Mouse (Mus musculus) common myeloid progenitor, adult 5-6 weeks (primary cell): ENCODE results near the gene Thap12. TPM values are rescaled to one million over a fixed set of nuclear protein-coding genes. Genes with fewer than 3 reads are reported as not detected.

Experiments
- ATAC-seq: replicated peaks from 2 replicates; pipeline ENCODE4 v1.8.0; 2016; ENCODE audit warnings: low read depth, mild to moderate bottlenecking, moderate TSS enrichment, inconsistent platforms; ENCODE audit not compliant: poor library complexity, severe bottlenecking
- total RNA-seq: library from RNA; stranded (forward); fragments of 200-1000, 187-1606 nt; gene quantifications from 2 replicates; pipeline ENCODE4 v1.2.3, GENCODE M21; 2017

Thap12 gene
- total RNA-seq, 1 experiment from 2014 or later: 101 TPM

DNA sequence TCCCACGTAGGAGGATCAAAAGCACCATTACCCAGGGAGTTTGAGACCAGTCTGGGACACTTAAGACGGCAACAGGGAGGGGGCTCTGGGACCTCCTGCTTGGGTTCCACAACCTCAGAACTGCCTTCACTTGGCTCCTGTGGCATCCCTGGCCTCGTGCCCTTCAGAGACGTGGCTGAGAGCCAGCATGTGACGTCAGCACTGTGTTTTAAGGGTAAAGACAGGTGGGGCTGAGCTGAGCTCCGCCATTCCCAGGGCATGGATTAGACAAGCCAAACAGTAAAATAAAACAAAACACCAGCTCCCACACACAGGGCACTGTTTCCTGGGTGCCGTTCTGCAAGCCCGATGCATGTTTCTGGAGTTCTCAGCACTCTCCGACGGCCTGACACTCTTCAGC, 47.5 kb downstream of the Thap12 start:
- ATAC-seq: no peak

DNA sequence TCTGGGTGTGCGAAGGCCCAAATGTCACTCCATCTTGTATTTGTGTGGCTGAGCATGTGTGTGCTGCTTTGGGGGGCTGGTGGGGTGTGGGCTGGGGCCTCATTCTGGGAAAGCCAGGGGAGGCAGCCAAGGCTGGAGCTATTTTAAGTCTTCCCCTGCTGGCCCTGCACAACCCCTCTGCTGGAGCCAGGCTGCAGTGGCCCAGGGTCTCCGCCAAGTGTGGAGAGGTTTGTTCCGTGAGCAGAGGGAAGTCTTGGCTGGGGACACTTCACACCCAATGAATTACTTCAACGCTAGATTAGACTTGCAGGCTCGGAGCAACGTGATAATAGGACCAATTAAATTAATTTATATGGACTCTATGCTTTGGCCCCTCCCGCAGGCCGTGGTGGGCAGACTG, 49.8 kb downstream of the Thap12 start:
- ATAC-seq: no peak

GRCm38 (mm10) chr7:98756050-98756449, 53.1 kb downstream of the Thap12 start:
- no peak for ATAC-seq

GRCm38 (mm10) chr7:98756556-98756955, 53.7 kb downstream of the Thap12 start:
- no peak for ATAC-seq

- no peak for ATAC-seq
Observed at GRCm38 (mm10) chr7:98760126-98760525, 57.2 kb downstream of the Thap12 start.

GRCm38 (mm10) chr7:98763911-98764310, 61.0 kb downstream of the Thap12 start:
- no peak for ATAC-seq

- no peak for ATAC-seq
Observed at GRCm38 (mm10) chr7:98767261-98767660, 64.4 kb downstream of the Thap12 start.

Other genes starting within 250 kb of the Thap12 start
- gene Lrrc32, start 213.8 kb upstream of the Thap12 start, total RNA-seq: not detected in 2 replicates
- 30.3 and 46.6 TPM in 2 replicates for gene Emsy, start 46.3 kb upstream of the Thap12 start, total RNA-seq
- not detected in 2 replicates for gene Wnt11, start 132.0 kb downstream of the Thap12 start, total RNA-seq